Mouse (Mus musculus) myocyte (in vitro differentiated cells): Measurements from ENCODE around the gene Med16. TPM values are rescaled to one million over a fixed set of nuclear protein-coding genes. Genes with fewer than 3 reads are reported as not detected.

ENCODE experiments used
- H3K27me3 ChIP-seq: one replicate; pipeline ENCODE4 v1.6.1; 2011; ENCODE audit not compliant: control insufficient read depth, insufficient read depth, insufficient read length
- H3K36me3 ChIP-seq: one replicate; pipeline ENCODE4 v1.6.1; 2011; ENCODE audit not compliant: control insufficient read depth, insufficient read depth
- H3K4me2 ChIP-seq: one replicate; pipeline ENCODE4 v1.6.1; 2011; ENCODE audit warnings: low read depth, control low read depth
- H3K4me3 ChIP-seq: one replicate; pipeline ENCODE4 v1.5.1; 2011; ENCODE audit warnings: mild to moderate bottlenecking, control low read depth, moderate library complexity
- H3K79me2 ChIP-seq: one replicate; pipeline ENCODE4 v1.6.1; 2011; ENCODE audit not compliant: control insufficient read depth, insufficient read depth
- H3ac ChIP-seq: one replicate; pipeline ENCODE4 v1.6.1; 2011; ENCODE audit not compliant: control insufficient read depth, insufficient read length
- CEBPB ChIP-seq: IDR thresholded peaks from 2 replicates; pipeline ENCODE4 v1.6.1; 2011; ENCODE audit warnings: mild to moderate bottlenecking, moderate library complexity; ENCODE audit not compliant: poor library complexity, insufficient read depth, severe bottlenecking
- E2F4 ChIP-seq: IDR thresholded peaks from one replicate; pipeline ENCODE4 v1.6.1; 2011; ENCODE audit warnings: mild to moderate bottlenecking, control low read depth, moderate library complexity; ENCODE audit not compliant: insufficient read depth
- MAX ChIP-seq: IDR thresholded peaks from one replicate; pipeline ENCODE4 v1.6.1; 2011; ENCODE audit warnings: low read depth, mild to moderate bottlenecking, control low read depth
- MYOD1 ChIP-seq, 3 experiments: IDR thresholded peaks; one replicate each; pipeline ENCODE4 v1.6.1; 2011; ENCODE audit warnings: control low read depth in 2 of 3, low read depth in 2 of 3, mild to moderate bottlenecking in 2 of 3, moderate library complexity in 1 of 3; ENCODE audit not compliant: insufficient read length in 2 of 3, control insufficient read depth in 1 of 3
- MYOG ChIP-seq, 3 experiments: IDR thresholded peaks; one replicate each; pipeline ENCODE4 v1.6.1; 2011; ENCODE audit warnings: control low read depth in 2 of 3, low read depth in 2 of 3, mild to moderate bottlenecking in 2 of 3; ENCODE audit not compliant: insufficient read length in 2 of 3, control insufficient read depth in 1 of 3, insufficient read depth in 1 of 3
- POLR2A ChIP-seq: IDR thresholded peaks from one replicate; pipeline ENCODE4 v1.6.1; 2011; ENCODE audit warnings: low read depth, mild to moderate bottlenecking, control low read depth, moderate library complexity; ENCODE audit not compliant: insufficient read length
- POLR2AphosphoS2 ChIP-seq: IDR thresholded peaks from one replicate; pipeline ENCODE4 v1.6.1; 2011; ENCODE audit warnings: low read depth, control low read depth; ENCODE audit not compliant: insufficient read length
- REST ChIP-seq: IDR thresholded peaks from one replicate; pipeline ENCODE4 v1.6.1; 2011; ENCODE audit warnings: mild to moderate bottlenecking, control low read depth, moderate library complexity; ENCODE audit not compliant: insufficient read depth, insufficient read length
- SRF ChIP-seq: IDR thresholded peaks from one replicate; pipeline ENCODE4 v1.6.1; 2011; ENCODE audit warnings: low read depth; ENCODE audit not compliant: control insufficient read depth, insufficient read length
- TCF12 ChIP-seq: IDR thresholded peaks from one replicate; pipeline ENCODE4 v1.6.1; 2011; ENCODE audit warnings: mild to moderate bottlenecking, control low read depth; ENCODE audit not compliant: poor library complexity, insufficient read depth, severe bottlenecking
- TCF3 ChIP-seq: IDR thresholded peaks from one replicate; pipeline ENCODE4 v1.6.1; 2011; ENCODE audit warnings: low read depth, control low read depth; ENCODE audit not compliant: insufficient read length
- USF1 ChIP-seq: IDR thresholded peaks from one replicate; pipeline ENCODE4 v1.6.1; 2011; ENCODE audit warnings: low read depth, mild to moderate bottlenecking, control low read depth, moderate library complexity
- polyA plus RNA-seq: library from polyadenylated mRNA; unstranded; fragments of >200 nt; fragmentation: generic; extraction: Trizol; gene quantifications from one replicate; pipeline ENCODE4 v1.2.1, GENCODE M21; 2012; ENCODE audit warnings: missing spikeins

The Med16 gene
- polyA plus RNA-seq, 1 experiment, result 31.4 TPM

GRCm38 (mm10) chr10:79862925-79863324 lies 45.8 kb downstream of the Med16 start:
- Histone ChIP-seq H3K27me3 (no peaks in the 10 kb centered on the region), H3K36me3 (peaks cover 46% of the 10 kb centered on the region), H3K79me2 (peaks cover 34% of the 10 kb centered on the region), H3ac (no peak overlapping the region), H3K4me2 (no peak overlapping the region), H3K4me3 (no peak overlapping the region)
- TF ChIP-seq SRF, result no peak
- no peak for TF ChIP-seq REST
- TF ChIP-seq MYOG (IDR thresholded peaks at IDR 0.05; ENCODE audit: control insufficient read depth in 1 of 3, insufficient read depth in 1 of 3, insufficient read length in 2 of 3, low read depth in 2 of 3), result no peak
- TF ChIP-seq POLR2A, result no peak
- no peak for TF ChIP-seq TCF12
- TF ChIP-seq CEBPB, result no peak
- TF ChIP-seq USF1, result no peak
- TF ChIP-seq MAX, result no peak
- TF ChIP-seq MYOD1 (IDR thresholded peaks at IDR 0.05; ENCODE audit: control insufficient read depth in 1 of 3, insufficient read length in 2 of 3, low read depth in 2 of 3), result no peak
- no peak for TF ChIP-seq POLR2AphosphoS2
- TF ChIP-seq TCF3, result no peak
- TF ChIP-seq E2F4, result no peak

- TF ChIP-seq POLR2AphosphoS2, result peak; percentile 66
- no peak for TF ChIP-seq SRF
- Histone ChIP-seq H3K4me3 (no peak overlapping the region), H3ac (no peak overlapping the region), H3K36me3 (peaks cover 46% of the 10 kb centered on the region), H3K4me2 (no peak overlapping the region), H3K79me2 (peaks cover 41% of the 10 kb centered on the region), H3K27me3 (no peaks in the 10 kb centered on the region)
Observed at GRCm38 (mm10) chr10:79862049-79862788, 46.5 kb downstream of the Med16 start.

DNA sequence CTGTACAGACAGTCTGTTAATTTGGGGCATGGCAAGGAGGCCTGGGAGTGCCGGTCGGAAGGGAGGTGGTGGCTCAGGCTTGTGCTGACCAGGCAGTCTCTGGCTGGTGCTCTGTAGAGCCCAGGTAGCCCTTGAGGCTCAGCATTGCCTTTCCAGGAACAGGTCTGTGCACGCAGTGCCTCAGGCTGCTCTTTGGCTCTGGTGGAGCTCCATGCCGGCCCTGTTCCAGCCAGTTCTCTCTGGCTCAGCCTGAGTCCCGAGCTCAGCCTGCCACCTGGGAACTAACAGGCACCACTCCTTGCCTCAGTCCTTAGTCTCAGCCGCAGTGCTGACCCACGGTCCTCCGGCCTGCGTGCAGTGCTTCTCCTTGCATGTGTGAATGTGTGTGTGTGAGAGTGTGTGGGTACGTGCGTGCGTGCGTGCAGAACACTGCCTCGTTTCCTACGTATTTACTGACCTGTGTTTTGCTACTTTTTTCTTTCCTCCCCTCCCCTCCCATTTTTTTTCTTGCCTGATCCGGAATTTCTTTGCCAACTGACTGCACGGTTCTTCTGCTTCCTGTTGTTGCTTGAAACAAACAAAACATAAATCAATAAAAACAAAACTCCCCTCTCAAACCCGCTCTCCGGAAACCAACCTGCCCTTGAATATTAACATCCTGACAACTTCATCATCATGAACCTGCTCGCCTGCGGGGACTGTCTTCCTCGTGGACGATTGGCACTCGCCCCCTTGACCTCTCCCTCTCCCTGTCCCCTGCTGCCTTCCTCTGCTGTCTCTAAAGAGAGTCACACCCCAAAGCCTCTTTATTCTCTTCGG lies 47.3 kb downstream of the Med16 start:
- Histone ChIP-seq H3K36me3 (peaks cover 49% of the 10 kb centered on the region), H3ac (no peak overlapping the region), H3K4me2 (no peak overlapping the region), H3K27me3 (no peaks in the 10 kb centered on the region), H3K79me2 (peaks cover 49% of the 10 kb centered on the region), H3K4me3 (no peak overlapping the region)
- no peak for TF ChIP-seq SRF
- no peak for TF ChIP-seq TCF12
- no peak for TF ChIP-seq E2F4
- TF ChIP-seq POLR2A, result peak; percentile 50
- no peak for TF ChIP-seq TCF3
- TF ChIP-seq POLR2AphosphoS2, result peak; percentile 74
- TF ChIP-seq MAX, result no peak

DNA sequence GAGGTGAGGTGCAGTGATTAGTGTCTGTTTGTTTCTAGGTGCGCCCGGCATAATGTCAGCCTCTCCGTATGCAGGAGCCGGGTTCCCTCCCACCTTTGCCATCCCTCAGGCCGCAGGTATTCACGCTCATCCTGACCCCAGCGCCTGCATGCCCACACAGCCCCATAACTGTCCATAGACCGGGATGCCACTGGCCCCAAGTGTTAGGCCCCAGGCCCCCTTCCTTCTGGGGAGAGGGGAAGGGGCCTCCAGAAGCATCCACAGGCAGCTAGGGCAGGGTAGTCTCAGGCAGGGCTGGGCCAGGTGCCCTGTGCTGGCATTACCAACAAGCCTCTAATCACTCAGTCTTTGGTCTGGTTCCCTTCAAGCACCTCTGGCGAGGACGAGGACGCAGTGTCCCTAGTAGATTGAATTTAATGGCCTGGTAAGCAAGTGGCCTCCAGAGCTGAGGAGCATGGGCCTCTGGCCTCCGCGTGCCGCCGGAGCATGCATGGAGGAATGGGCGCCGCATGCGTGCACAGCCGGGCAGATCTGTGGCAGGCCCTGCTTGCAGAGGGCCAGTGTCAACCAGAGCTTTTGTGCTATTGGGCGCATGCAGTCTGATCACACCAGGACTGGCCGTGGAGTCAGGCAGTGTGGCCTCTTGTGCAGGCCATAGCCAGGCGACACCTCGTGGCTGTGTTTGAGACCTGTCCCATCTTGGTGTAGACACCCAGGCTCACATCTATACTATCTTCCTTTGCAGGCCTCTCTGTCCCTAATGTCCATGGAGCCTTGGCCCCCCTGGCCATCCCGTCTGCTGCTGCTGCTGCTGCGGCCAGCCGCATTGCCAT lies 48.4 kb downstream of the Med16 start:
- no peak overlapping the region for H3K4me3 ChIP-seq
- no peak overlapping the region for H3K4me2 ChIP-seq
- H3K27me3 ChIP-seq, result no peaks in the 10 kb centered on the region
- TF ChIP-seq SRF (no peak), REST (no peak), POLR2A (peak; percentile 51), POLR2AphosphoS2 (peak; percentile 72), E2F4 (no peak), TCF3 (no peak), USF1 (no peak)
- H3K79me2 ChIP-seq, result peaks cover 60% of the 10 kb centered on the region
- H3K36me3 ChIP-seq, result peaks cover 52% of the 10 kb centered on the region
- no peak overlapping the region for H3ac ChIP-seq

DNA sequence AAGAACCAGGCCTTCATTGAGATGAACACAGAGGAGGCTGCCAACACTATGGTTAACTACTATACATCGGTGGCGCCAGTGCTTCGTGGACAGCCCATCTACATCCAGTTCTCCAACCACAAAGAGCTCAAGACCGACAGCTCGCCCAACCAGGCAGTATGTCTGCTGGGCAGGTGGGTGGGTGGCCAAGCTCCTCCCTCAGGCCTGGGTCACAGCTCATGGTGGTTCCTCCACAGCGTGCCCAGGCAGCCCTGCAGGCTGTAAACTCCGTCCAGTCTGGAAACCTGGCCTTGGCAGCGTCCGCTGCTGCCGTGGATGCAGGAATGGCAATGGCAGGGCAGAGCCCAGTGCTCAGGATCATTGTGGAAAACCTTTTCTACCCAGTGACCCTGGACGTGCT lies 49.6 kb downstream of the Med16 start:
- Histone ChIP-seq H3K36me3 (peaks cover 52% of the 10 kb centered on the region), H3K27me3 (no peaks in the 10 kb centered on the region), H3ac (no peak overlapping the region), H3K79me2 (peaks cover 63% of the 10 kb centered on the region), H3K4me2 (no peak overlapping the region), H3K4me3 (peak overlapping the region; percentile 98)
- TF ChIP-seq SRF (no peak), CEBPB (no peak), E2F4 (no peak), POLR2A (no peak), MAX (no peak), TCF12 (no peak), POLR2AphosphoS2 (no peak), REST (no peak), MYOG (IDR thresholded peaks at IDR 0.05; ENCODE audit: control insufficient read depth in 1 of 3, insufficient read depth in 1 of 3, insufficient read length in 2 of 3, low read depth in 2 of 3) (no peak), MYOD1 (IDR thresholded peaks at IDR 0.05; ENCODE audit: control insufficient read depth in 1 of 3, insufficient read length in 2 of 3, low read depth in 2 of 3) (no peak), USF1 (no peak), TCF3 (no peak)
